Mouse (Mus musculus) testis, adult 2 months (tissue): ENCODE data around the gene Dzip1.

ENCODE experiments used
- CTCF ChIP-seq: fragments of 200-500 bp; IDR thresholded peaks from 2 replicates; pipeline ENCODE4 v1.5.1; 2012; ENCODE audit warnings: low read depth, mild to moderate bottlenecking, inconsistent platforms, low read length, moderate library complexity; ENCODE audit not compliant: control insufficient read depth, insufficient read depth, insufficient replicate concordance
- POLR2A ChIP-seq: fragments of 200-500 bp; IDR thresholded peaks from 2 replicates; pipeline ENCODE4 v1.6.1; 2012; ENCODE audit warnings: low read depth, mild to moderate bottlenecking, inconsistent platforms, low read length, moderate library complexity; ENCODE audit not compliant: control insufficient read depth

DNA sequence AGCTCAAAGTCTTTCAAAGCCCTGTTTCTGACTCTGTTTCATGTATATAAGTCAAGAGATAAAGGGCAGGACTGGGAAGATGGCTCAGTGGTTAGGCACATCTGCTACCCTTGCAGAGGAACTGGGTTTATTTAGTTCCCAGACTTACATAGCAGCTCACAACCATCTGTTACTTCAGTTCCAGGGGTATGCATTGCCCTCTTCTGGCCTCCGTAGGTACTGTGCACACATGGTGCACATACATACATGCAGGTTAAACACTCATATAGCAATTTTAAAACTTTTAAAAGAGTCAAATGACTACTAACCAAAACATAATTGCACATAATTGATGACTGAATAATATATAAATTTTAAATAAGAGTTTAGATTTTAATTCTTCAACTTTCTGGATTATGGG lies 24.3 kb downstream of the Dzip1 start:
- no peak for TF ChIP-seq CTCF
- no peak for TF ChIP-seq POLR2A
